Mouse (Mus musculus) liver, postnatal 0 days (tissue): ENCODE results near the gene Perp. TPM values are rescaled to one million over a fixed set of nuclear protein-coding genes. Genes with fewer than 3 reads are reported as not detected.

Experiments used
- ATAC-seq: fragments of 200-750 bp; cut with Nextera tagmentation; 2 replicates; pipeline ENCODE4 v1.8.0; 2017; ENCODE audit warnings: mild to moderate bottlenecking, moderate library complexity
- DNase-seq: peaks from one replicate; pipeline ENCODE4 v3.0.0-alpha.2; 2016
- H3K27ac ChIP-seq: fragments of 300-500 bp; sonication (generic); 2 replicates; pipeline ENCODE4 v1.5.1; 2014; ENCODE audit warnings: antibody characterized with exemption, moderate library complexity, mild to moderate bottlenecking, low read depth
- H3K27me3 ChIP-seq: fragments of 300-500 bp; sonication (generic); 2 replicates; pipeline ENCODE4 v1.6.1; 2014; ENCODE audit warnings: low read length, control low read depth, mixed read lengths; ENCODE audit not compliant: insufficient read depth
- H3K36me3 ChIP-seq: fragments of 300-500 bp; sonication (generic); replicated peaks from 2 replicates; pipeline ENCODE4 v1.6.1; 2014; ENCODE audit warnings: mild to moderate bottlenecking, control low read depth, low read length, moderate library complexity, mixed read lengths; ENCODE audit not compliant: insufficient read depth
- H3K4me1 ChIP-seq: fragments of 300-500 bp; sonication (generic); 2 replicates; pipeline ENCODE4 v1.6.1; 2014; ENCODE audit warnings: antibody characterized with exemption, mild to moderate bottlenecking, control low read depth; ENCODE audit not compliant: insufficient read depth
- H3K4me2 ChIP-seq: fragments of 300-500 bp; sonication (generic); 2 replicates; pipeline ENCODE4 v1.6.1; 2014; ENCODE audit warnings: low read depth, mild to moderate bottlenecking, low read length, moderate library complexity, mixed read lengths
- H3K4me3 ChIP-seq: fragments of 300-500 bp; sonication (generic); 2 replicates; pipeline ENCODE4 v1.5.1; 2014; ENCODE audit warnings: low read depth, low read length
- H3K9ac ChIP-seq: fragments of 300-500 bp; sonication (generic); replicated peaks from 2 replicates; pipeline ENCODE4 v1.6.1; 2014; ENCODE audit warnings: mild to moderate bottlenecking, moderate library complexity
- H3K9me3 ChIP-seq: fragments of 300-500 bp; sonication (generic); 2 replicates; pipeline ENCODE4 v1.6.1; 2016; ENCODE audit warnings: mild to moderate bottlenecking, control low read depth, low read length, mixed read lengths
- CTCF ChIP-seq: sonication (generic); IDR thresholded peaks from 2 replicates; pipeline ENCODE4 v1.5.1; 2016; ENCODE audit warnings: antibody characterized with exemption, low read depth
- EP300 ChIP-seq: IDR thresholded peaks from 2 replicates; pipeline ENCODE4 v1.6.1; 2016; ENCODE audit warnings: antibody characterized with exemption, low read depth, mild to moderate bottlenecking
- WGBS: fragments of 180-500 bp; shearing (Covaris S2); extraction: QIAGEN DNeasy Blood & Tissue Kit; methylation state at CpG from one replicate; pipeline ENCODE4 v1.1.7; 2014; ENCODE audit not compliant: insufficient replicate concordance; 5-methylcytosine and 5-hydroxymethylcytosine counted together
- polyA plus RNA-seq: library from polyadenylated mRNA; unstranded; fragments of >200 nt; fragmentation: Nextera tagmentation; extraction: Ambion mirVana; gene quantifications from 2 replicates; pipeline ENCODE4 v1.2.1, GENCODE M21; 2015

The Perp gene
- polyA plus RNA-seq, 1 experiment from 2014 or later = 68.3 TPM

DNA sequence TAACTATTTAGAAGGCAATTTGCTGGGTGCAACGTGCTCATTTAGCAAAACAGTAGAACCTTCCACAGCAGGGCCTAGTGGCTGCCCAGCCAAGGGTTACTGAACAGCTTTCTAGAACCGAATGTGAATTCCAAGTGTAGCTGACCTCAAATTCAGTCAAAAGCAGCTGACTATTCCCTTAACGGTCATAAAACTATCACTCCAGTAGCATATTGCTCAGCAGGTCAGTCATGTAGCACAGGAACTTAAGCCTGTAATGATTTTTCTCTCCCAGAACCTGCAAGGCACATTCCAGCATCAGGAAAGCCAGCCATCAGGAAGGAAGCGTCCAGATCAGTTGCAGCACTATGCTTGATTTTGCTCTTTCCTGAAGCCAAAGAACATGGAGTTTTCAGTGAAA is 14.5 kb upstream of the Perp start:
- Histone ChIP-seq H3K9ac (no peak overlapping the region), H3K27me3 (no peaks in the 10 kb centered on the region), H3K9me3 (no peaks in the 10 kb centered on the region), H3K27ac (no peak overlapping the region), H3K36me3 (no peaks in the 10 kb centered on the region), H3K4me1 (no peaks in the 10 kb centered on the region), H3K4me2 (no peak overlapping the region), H3K4me3 (no peak overlapping the region)
- WGBS = 63% methylated on average over 4 of the region's 4 CpGs
- ATAC-seq (no peak), DNase-seq (no peak)
- no peak for TF ChIP-seq EP300
- no peak for TF ChIP-seq CTCF

DNA sequence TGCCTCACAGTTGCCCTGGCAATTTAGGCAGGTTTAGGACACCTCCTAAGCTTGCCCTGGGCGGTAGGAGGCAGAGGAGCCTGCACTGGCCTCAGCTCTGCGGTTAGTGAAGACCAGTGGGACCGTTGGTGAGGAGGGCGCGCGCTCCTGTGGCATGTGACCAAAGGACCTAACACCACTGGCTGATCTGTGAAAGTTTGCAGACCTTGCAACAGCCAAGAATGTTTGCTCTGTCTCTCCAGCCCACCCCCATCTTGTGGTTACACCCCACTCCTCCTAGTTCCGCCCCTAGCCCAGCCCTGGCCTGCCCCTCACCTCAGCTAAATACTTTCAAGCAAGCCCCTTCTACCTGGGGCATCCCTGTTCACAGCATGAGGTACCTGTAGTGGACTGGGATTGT is 13.0 kb upstream of the Perp start:
- no peaks in the 10 kb centered on the region for H3K27me3 ChIP-seq
- H3K9ac ChIP-seq = no peak overlapping the region
- DNase-seq (no peak), ATAC-seq (peak; percentile 23)
- no peaks in the 10 kb centered on the region for H3K4me1 ChIP-seq
- peak overlapping the region; percentile 33; the same call in 1 of the 2 replicates for H3K4me2 ChIP-seq
- TF ChIP-seq EP300 (no peak), CTCF (no peak)
- no peaks in the 10 kb centered on the region for H3K36me3 ChIP-seq
- H3K4me3 ChIP-seq = no peak overlapping the region
- no peaks in the 10 kb centered on the region for H3K9me3 ChIP-seq
- no peak overlapping the region for H3K27ac ChIP-seq
- 44% methylated on average over 7 of the region's 7 CpGs for WGBS

DNA sequence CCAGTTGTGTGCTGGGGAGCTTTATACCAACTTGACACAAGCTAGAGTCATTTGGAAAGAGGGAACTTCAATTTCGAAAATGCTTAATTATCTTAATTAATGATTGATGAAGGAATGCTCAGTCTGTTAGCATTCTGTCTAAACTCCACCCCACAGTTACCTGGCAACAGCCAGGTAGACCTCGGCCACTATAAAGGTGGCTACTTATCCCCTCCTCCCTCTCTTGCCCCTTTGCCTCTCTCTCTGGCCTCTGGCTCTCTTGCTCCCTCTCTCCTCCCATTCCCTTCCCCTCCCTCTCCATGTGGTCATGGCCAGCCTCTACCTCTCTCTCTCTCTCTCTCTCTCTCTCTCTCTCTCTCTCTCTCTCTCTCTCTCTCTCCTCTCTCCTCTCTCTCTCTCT is 10.4 kb upstream of the Perp start:
- H3K9ac ChIP-seq = no peak overlapping the region
- H3K27me3 ChIP-seq = no peaks in the 10 kb centered on the region
- ATAC-seq (no peak), DNase-seq (no peak)
- H3K27ac ChIP-seq = no peak overlapping the region
- 48% methylated on average over 2 of the region's 2 CpGs for WGBS
- no peak overlapping the region for H3K4me3 ChIP-seq
- no peaks in the 10 kb centered on the region for H3K4me1 ChIP-seq
- H3K9me3 ChIP-seq = no peaks in the 10 kb centered on the region
- TF ChIP-seq EP300 (no peak), CTCF (no peak)
- H3K36me3 ChIP-seq = no peaks in the 10 kb centered on the region
- H3K4me2 ChIP-seq = no peak overlapping the region

DNA sequence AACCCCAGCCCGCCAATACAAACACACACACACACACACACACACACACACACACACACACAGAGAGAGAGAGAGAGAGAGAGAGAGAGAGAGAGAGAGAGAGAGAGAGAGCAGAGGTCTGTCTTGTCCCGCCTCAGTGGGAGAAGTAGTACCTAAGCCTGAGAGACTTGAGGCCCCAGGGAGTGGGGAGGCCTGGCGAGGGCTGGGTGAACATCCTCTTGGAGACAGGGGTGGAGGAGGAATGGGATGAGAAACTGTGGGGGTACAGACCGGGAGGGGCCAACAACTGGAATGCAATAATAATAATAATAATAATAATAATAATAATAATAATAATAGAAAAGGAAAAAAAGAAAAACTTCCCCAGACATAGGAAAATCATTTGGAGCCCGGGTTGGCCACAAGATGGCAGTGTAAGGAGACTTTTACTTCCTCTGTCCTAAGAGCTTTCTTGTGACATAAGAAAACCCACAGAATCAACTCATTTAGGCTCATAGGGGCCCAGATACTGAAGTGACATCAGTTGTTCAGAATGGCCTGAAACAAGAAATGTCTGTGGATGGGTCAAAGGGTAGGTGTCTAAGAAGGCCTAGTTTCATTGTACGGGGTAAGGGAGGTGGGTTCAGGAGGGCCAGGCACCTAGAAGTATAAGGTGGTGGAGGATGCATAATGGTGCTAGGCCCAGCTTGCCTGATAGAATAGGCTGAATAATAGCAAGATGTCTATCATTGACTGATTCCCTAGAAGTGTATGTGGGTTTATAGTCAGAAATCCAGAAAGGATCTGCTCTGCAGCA is 8.9 kb upstream of the Perp start:
- Histone ChIP-seq H3K9me3 (no peaks in the 10 kb centered on the region), H3K27me3 (no peaks in the 10 kb centered on the region), H3K9ac (no peak overlapping the region), H3K36me3 (no peaks in the 10 kb centered on the region), H3K4me3 (no peak overlapping the region), H3K4me1 (no peaks in the 10 kb centered on the region), H3K4me2 (no peak overlapping the region), H3K27ac (no peak overlapping the region)
- TF ChIP-seq CTCF (peak; percentile 59), EP300 (no peak)
- DNase-seq (peak; percentile 40), ATAC-seq (no peak)
- WGBS = 35% methylated on average over 6 of the region's 6 CpGs

DNA sequence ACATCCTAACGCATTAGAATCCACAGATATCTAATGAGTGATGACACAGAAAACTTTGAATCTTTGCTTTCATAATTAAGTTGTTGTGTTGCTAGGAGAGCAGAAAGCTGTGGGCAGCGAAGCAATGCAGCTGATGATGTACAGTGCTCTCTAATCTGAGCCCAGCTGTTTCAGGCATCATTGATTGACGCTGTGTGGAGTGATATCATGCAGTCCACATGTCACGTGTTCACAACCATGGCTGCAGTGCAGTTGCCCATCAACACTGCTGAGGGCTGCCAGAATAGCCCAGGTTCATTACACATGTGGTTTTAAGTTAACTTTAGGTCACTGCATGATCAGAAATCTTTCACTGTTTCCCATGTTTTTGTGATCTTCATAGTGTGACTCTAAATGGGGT is 5.3 kb upstream of the Perp start:
- peaks cover 1% of the 10 kb centered on the region; the same call in 1 of the 2 replicates for H3K27me3 ChIP-seq
- TF ChIP-seq CTCF = no peak
- TF ChIP-seq EP300 = no peak
- no peak overlapping the region for H3K27ac ChIP-seq
- DNase-seq (no peak), ATAC-seq (no peak)
- H3K9ac ChIP-seq = no peak overlapping the region
- 68% methylated on average over 4 of the region's 4 CpGs for WGBS
- no peaks in the 10 kb centered on the region for H3K36me3 ChIP-seq
- no peak overlapping the region for H3K4me3 ChIP-seq
- no peaks in the 10 kb centered on the region for H3K9me3 ChIP-seq
- H3K4me1 ChIP-seq = peaks cover 3% of the 10 kb centered on the region; the same call in 1 of the 2 replicates
- H3K4me2 ChIP-seq = no peak overlapping the region

DNA sequence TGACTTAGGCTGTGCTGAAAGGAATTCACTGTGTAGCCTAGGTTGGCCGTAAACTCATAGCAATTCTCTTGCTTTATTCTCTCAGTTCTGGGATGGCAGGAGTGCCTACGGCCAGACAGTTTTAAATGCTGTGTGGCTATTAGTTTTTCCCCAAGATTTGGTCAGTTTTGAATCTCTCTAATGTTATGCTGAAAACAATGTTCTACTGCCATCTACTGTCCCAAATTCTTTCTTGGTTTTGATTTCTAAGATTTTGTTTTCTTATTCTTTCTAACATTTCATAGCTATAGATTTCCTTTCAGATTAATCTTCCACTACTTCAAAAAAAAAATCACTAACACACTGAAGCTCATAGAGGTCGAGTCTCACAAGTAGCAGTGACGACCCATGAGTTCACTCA is 4.1 kb upstream of the Perp start:
- H3K27ac ChIP-seq = no peak overlapping the region
- H3K9ac ChIP-seq = no peak overlapping the region
- no peaks in the 10 kb centered on the region for H3K36me3 ChIP-seq
- no peak overlapping the region for H3K4me3 ChIP-seq
- DNase-seq (no peak), ATAC-seq (no peak)
- WGBS = 58% methylated on average over 4 of the region's 4 CpGs
- no peaks in the 10 kb centered on the region for H3K9me3 ChIP-seq
- no peak for TF ChIP-seq EP300
- TF ChIP-seq CTCF = 0 out of 2 replicates have a peak, but pooled peaks have one; percentile 12
- peaks cover 5% of the 10 kb centered on the region; the same call in 1 of the 2 replicates for H3K4me1 ChIP-seq
- H3K27me3 ChIP-seq = peaks cover 8% of the 10 kb centered on the region; the same call in 1 of the 2 replicates
- no peak overlapping the region for H3K4me2 ChIP-seq
